Mouse (Mus musculus) heart, embryonic 16.5 days (tissue): Measurements from ENCODE around the gene Oas1f. TPM values are rescaled to one million over a fixed set of nuclear protein-coding genes. Genes with fewer than 3 reads are reported as not detected.
"Not testable (repeated sequence)": the region's sequence is repeated elsewhere in the genome, so short reads cannot be mapped to it uniquely, and the experiment has no call there.

Source experiments
- ATAC-seq: fragments of 200-750 bp; cut with Nextera tagmentation; replicated peaks from 2 replicates; pipeline ENCODE4 v1.8.0; 2017; ENCODE audit warnings: moderate number of reproducible peaks; ENCODE audit not compliant: insufficient read depth, low FRiP score; ENCODE audit errors: extremely low read depth
- H3K27ac ChIP-seq: fragments of 300-500 bp; sonication (generic); 2 replicates; pipeline ENCODE4 v1.5.1; 2014; ENCODE audit warnings: mild to moderate bottlenecking, low read length, control low read depth, moderate library complexity
- H3K27me3 ChIP-seq: fragments of 300-500 bp; sonication (generic); 2 replicates; pipeline ENCODE4 v1.6.1; 2014; ENCODE audit warnings: low read length, mixed read lengths; ENCODE audit not compliant: control insufficient read depth, insufficient read depth
- H3K36me3 ChIP-seq: fragments of 300-500 bp; sonication (generic); 2 replicates; pipeline ENCODE4 v1.6.1; 2014; ENCODE audit not compliant: control insufficient read depth, insufficient read depth
- H3K4me1 ChIP-seq: fragments of 300-500 bp; sonication (generic); 2 replicates; pipeline ENCODE4 v1.6.1; 2014; ENCODE audit warnings: low read length, mixed read lengths; ENCODE audit not compliant: control insufficient read depth, insufficient read depth
- H3K4me2 ChIP-seq: fragments of 300-500 bp; sonication (generic); 2 replicates; pipeline ENCODE4 v1.6.1; 2014; ENCODE audit warnings: low read depth, mild to moderate bottlenecking, control low read depth, low read length
- H3K4me3 ChIP-seq: fragments of 300-500 bp; sonication (generic); 2 replicates; pipeline ENCODE4 v1.5.1; 2014; ENCODE audit warnings: mild to moderate bottlenecking, control low read depth, low read length
- H3K9ac ChIP-seq: fragments of 300-500 bp; sonication (generic); 2 replicates; pipeline ENCODE4 v1.6.1; 2014; ENCODE audit warnings: low read length, control low read depth
- H3K9me3 ChIP-seq: fragments of 300-500 bp; sonication (generic); replicated peaks from 2 replicates; pipeline ENCODE4 v1.6.1; 2016; ENCODE audit warnings: low read length; ENCODE audit not compliant: control insufficient read depth
- WGBS: fragments of 180-500 bp; shearing (Covaris S2); extraction: QIAGEN DNeasy Blood & Tissue Kit; methylation state at CpG from one replicate; pipeline ENCODE4 v1.1.7; 2014; 5-methylcytosine and 5-hydroxymethylcytosine counted together
- polyA plus RNA-seq: library from polyadenylated mRNA; unstranded; fragments of >200 nt; fragmentation: Nextera tagmentation; extraction: Ambion mirVana; gene quantifications from 2 replicates; pipeline ENCODE4 v1.2.1, GENCODE M21; 2015

Gene Oas1f
- polyA plus RNA-seq, 1 experiment from 2014 or later, result 0.12 TPM

DNA sequence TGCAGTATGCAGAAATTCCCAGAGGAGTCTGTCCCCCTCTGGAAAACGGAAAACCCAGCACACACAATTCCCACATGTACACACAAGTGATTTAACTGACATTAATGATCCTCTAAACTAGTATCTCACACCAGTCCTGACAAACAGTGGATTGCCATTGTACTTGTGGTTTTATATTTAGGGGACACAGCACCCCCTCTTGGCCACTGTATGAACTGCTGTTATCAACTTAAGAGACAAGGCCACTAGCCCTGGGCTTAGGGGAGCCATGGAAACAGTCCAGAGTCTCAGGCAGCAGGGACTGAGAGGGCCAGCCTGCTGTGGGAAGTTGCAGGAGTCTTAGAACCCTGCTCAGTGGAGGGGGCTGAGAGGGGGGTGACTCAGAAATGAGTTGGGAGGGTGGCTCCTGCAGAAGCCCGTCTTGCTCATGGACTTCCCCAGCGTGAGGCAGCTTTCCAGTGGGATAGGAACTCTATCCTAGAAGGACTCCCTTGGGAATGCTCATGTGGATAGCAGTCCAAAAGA, 18.2 kb downstream of the Oas1f start:
- Histone ChIP-seq H3K9me3 (no peaks in the 10 kb centered on the region), H3K4me3 (no peak overlapping the region), H3K4me1 (no peaks in the 10 kb centered on the region), H3K4me2 (no peak overlapping the region), H3K9ac (no peak overlapping the region), H3K27ac (no peak overlapping the region), H3K27me3 (no peaks in the 10 kb centered on the region), H3K36me3 (no peaks in the 10 kb centered on the region)
- WGBS, result 72% methylated on average over 3 of the region's 3 CpGs
- ATAC-seq, result no peak

DNA sequence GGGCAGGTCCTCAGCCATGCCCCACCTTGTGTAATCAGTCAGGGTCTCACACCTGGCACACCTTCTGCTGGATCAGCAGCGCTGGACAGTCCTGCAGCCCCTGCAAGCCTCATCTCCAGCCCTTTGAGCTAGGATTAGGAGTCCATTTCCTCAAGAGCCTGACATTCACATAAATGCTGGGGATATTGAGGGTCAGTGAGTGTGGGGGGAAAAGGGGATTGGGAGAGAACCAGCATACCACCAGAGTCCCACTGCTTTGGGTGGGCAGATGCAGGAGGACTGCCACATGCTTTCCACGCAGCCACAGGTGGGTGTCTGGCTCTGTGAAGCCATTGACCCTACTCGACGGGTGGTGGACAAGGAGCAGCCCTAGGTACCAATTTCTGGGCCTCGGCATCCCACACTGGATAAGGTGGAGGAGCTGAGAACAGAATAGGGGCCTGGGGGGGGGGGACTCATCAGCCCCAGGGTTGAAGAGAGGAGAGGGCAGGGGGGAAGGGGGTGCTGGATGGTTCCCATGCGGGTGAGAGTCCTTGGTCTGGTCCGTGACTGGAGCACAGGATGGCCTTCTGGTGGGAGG, 22.4 kb downstream of the Oas1f start:
- Histone ChIP-seq H3K27ac (no peak overlapping the region), H3K9ac (no peak overlapping the region), H3K4me1 (no peaks in the 10 kb centered on the region), H3K4me2 (no peak overlapping the region), H3K36me3 (no peaks in the 10 kb centered on the region), H3K27me3 (no peaks in the 10 kb centered on the region), H3K9me3 (no peaks in the 10 kb centered on the region), H3K4me3 (no peak overlapping the region)
- no peak for ATAC-seq
- WGBS, result 69% methylated on average over 7 of the region's 7 CpGs

DNA sequence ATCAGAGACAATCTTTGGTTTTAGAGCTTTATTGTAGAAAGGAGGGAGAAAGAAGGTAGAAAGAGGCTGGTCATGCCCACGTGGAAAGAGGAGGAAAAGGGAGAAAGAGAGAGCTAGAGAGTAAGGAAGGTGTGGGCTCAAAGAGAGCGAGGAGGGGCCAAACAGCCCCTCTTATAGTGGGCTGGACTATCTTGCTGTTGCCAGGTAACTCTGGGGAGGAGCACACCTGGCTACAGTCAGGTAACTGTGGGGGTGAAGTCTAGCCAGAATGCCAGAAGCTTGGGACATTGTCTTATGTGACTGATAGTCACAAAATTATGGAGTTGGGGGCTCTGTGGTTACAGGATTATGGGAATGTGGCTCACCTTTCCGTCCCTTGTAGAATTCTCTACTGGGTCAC, 22.9 kb downstream of the Oas1f start:
- Histone ChIP-seq H3K4me3 (no peak overlapping the region), H3K4me2 (no peak overlapping the region), H3K27ac (no peak overlapping the region), H3K4me1 (no peaks in the 10 kb centered on the region), H3K9ac (no peak overlapping the region), H3K36me3 (no peaks in the 10 kb centered on the region), H3K9me3 (no peaks in the 10 kb centered on the region), H3K27me3 (no peaks in the 10 kb centered on the region)
- 55% methylated on average over 3 of the region's 3 CpGs for WGBS
- ATAC-seq, result no peak

DNA sequence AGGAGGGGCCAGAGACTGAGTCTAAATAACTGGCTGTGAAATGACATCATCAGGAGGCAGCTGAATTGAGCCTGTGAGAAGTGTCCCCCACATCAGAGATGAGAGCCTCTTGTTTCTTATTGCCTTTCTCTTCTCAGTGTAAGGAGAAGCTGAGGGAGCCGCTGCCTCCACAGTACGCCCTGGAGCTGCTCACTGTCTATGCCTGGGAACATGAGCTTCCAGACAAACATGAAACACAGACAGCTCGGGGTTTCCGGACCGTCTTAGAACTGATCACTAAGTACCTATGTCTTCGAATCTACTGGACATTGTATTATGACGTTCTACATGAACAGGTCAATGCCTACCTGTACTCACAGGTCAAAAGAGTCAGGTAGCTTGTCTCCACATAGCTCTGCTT, 23.6 kb downstream of the Oas1f start:
- ATAC-seq, result no peak
- H3K36me3 ChIP-seq, result no peaks in the 10 kb centered on the region
- no peaks in the 10 kb centered on the region for H3K9me3 ChIP-seq
- WGBS, result 78% methylated on average over 7 of the region's 7 CpGs
- no peaks in the 10 kb centered on the region for H3K27me3 ChIP-seq
- no peaks in the 10 kb centered on the region for H3K4me1 ChIP-seq
- no peak overlapping the region for H3K9ac ChIP-seq
- no peak overlapping the region for H3K27ac ChIP-seq
- H3K4me2 ChIP-seq, result no peak overlapping the region
- H3K4me3 ChIP-seq, result no peak overlapping the region

DNA sequence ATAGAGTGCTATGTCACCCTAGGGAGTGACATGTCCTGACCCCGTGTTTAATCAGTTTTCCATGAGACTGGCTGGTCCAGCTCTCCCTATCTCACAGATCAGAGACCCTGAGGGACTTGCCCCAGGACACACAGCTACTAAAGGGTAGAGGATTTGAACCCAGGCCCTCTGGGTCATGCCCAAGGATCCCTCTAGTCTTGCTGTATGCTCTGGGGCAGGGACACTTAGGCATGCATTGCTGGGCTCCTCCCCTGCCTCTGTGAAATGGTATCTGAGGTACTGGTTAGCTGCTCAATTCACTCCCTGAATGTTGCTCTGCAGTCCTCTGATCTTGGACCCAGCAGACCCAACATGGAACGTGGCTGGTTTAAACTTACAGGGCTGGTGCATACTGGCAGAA, 24.3 kb downstream of the Oas1f start:
- Histone ChIP-seq H3K36me3 (no peaks in the 10 kb centered on the region), H3K27me3 (no peaks in the 10 kb centered on the region), H3K27ac (no peak overlapping the region), H3K4me1 (no peaks in the 10 kb centered on the region), H3K9ac (no peak overlapping the region), H3K9me3 (no peaks in the 10 kb centered on the region), H3K4me3 (no peak overlapping the region), H3K4me2 (no peak overlapping the region)
- WGBS, result 48% methylated on average over 2 of the region's 2 CpGs
- ATAC-seq, result no peak

DNA sequence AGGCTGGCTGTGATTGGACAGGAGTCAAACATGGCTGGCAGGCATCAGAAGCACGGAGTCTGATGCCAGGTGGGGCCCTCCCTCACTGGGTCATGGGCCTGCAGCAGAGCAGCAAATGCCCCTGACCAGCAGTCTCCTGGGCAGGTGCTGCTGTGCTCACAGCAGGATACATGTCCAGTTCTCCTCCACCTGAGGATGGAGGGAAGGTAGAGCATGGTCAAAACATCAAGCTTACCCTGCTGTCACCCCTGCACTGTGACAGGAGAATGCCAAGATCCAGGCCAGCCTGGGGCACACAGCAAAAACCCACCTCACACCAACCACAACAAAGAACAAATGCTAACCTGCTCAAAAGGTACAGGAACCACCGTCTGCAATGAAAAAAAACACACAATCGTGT, 29.7 kb downstream of the Oas1f start:
- WGBS, result 55% methylated on average over 2 of the region's 3 CpGs
- H3K27ac ChIP-seq, H3K4me1 ChIP-seq, H3K9ac ChIP-seq, H3K36me3 ChIP-seq, ATAC-seq, H3K4me2 ChIP-seq, H3K27me3 ChIP-seq, H3K4me3 ChIP-seq, H3K9me3 ChIP-seq: not testable (repeated sequence)

DNA sequence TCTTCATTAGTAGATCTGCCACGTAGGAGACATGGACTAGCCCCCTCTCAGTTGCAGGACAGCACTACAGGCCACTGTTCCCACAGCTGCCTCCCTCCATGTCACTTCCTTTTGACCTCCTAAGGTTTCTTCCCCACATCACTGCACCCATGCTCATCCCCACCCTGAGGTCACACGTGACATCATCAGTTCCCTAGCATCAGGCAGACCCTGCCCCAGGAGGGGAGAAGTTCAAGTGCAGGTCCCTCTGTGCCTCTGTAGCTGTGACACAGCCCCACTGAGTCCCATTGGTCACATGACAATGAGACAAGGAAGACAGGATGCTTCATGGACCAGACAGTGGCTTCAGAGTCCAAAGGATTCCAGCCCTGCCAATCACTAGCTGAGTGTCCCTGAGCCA, 30.2 kb downstream of the Oas1f start:
- not testable (repeated sequence) for H3K9me3 ChIP-seq, H3K27me3 ChIP-seq, H3K27ac ChIP-seq, H3K4me2 ChIP-seq, H3K4me3 ChIP-seq, ATAC-seq, H3K4me1 ChIP-seq, H3K36me3 ChIP-seq, H3K9ac ChIP-seq
- 75% methylated on average over 2 of the region's 2 CpGs for WGBS

DNA sequence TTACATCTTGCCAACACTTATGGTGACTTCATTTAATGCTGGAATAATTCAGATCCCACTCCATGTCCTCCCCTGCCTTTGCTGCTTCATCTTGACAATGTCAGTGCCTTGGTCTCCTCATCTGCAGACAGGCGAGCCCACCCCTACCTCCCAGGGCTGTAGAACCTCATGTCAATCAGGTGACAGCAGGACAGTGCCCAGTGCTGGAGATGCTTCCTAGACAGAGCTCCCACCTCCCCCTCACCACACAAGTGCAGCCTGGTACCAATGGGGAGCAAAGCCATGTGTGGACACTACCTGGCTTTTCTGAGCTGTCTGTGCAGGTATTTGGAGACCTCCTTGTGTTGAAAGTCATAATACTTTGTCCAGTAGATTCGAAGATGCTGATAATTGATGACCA, 31.6 kb downstream of the Oas1f start:
- H3K9me3 ChIP-seq, H3K4me2 ChIP-seq, H3K27me3 ChIP-seq, H3K4me1 ChIP-seq, H3K27ac ChIP-seq, H3K36me3 ChIP-seq, ATAC-seq, H3K4me3 ChIP-seq, H3K9ac ChIP-seq: not testable (repeated sequence)
- WGBS, result 35% methylated on average over 2 of the region's 2 CpGs

DNA sequence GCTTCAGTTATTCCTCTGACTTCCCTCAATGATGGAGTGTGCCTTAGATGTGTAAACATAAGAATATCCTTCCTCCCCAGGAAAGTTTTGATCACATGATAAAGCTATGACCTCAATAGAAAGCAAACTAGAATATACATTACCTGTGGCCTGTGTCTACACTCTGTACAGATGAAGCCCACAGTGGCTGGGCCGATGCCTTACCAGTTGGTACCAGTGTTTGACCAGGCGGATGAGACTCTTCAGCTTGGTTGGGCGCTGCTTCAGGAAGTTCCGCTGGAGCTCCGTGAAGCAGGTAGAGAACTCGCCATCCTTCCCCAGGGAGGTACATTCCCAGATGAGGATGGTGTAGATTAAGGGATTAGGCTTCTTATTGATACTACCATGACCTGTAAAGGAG, 34.5 kb downstream of the Oas1f start:
- H3K4me1 ChIP-seq, H3K27me3 ChIP-seq, H3K27ac ChIP-seq, H3K9ac ChIP-seq, H3K9me3 ChIP-seq, ATAC-seq, H3K4me3 ChIP-seq, H3K4me2 ChIP-seq, H3K36me3 ChIP-seq: not testable (repeated sequence)
- 86% methylated on average over 6 of the region's 6 CpGs for WGBS
